Mouse (Mus musculus): ENCODE data around the gene Xirp2.

DNA sequence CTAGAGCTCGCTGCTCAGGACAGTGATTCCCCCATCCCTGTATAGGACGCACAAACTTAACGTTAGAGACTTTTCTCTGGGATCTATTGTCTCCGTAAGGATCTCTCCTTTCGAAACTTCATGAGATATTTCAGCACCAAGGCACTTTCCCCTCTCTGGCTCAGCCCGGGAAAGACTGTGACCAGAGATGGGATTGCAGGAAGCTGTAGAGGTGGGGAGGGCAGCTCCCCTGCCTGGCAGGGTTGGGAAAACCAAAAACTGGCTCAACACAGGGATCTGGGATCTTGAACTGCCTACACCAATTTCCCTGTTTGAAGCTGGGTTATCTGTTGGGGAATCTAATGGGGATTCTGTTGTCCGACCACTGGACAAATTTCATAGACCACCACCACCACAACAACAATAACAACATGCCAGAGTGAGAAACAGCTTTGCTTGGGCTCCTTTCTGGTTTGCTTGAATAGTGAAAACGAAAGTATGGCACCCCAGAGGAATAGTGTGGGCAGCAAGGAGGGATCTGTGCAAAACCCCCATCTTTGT is 121.4 kb downstream of the Xirp2 start:
- TF ChIP-seq CTCF (IDR thresholded peaks at IDR 0.05; ENCODE audit: borderline replicate concordance, insufficient read depth, low read depth, low read length) (no peak), POLR2A (IDR thresholded peaks at IDR 0.05; ENCODE audit: borderline replicate concordance, insufficient read depth, low read length) (no peak)
